ENCODE assay signal across 9 mouse cellular contexts in genomic region chr12:68862313-68862990, GRCm38 (mm10).
DNase-seq lines count a peak whose midpoint lies in the region; ATAC-seq and TF ChIP-seq lines count a peak whose summit lies in the region.
"Had no signal": no experiment of that assay in that cellular context is flagged by ENCODE, and none has a peak within 500 bp of the region (broad histone marks: within the 10 kb centered on the region; RNA-seq: fewer than 3 reads in every experiment).

No protein-coding gene starts in this region.

- no peak for TF ChIP-seq POLR2A in limb, embryonic 14.5 days (IDR thresholded peaks at IDR 0.05; ENCODE audit: borderline replicate concordance, extremely low read depth, insufficient read depth, insufficient read length)

- H3K9me3 ChIP-seq in limb, embryonic 14.5 days (ENCODE audit: control insufficient read depth, low read length) = no peaks in the 10 kb centered on the region
- H3K9me3 ChIP-seq: neural tube, embryonic 13.5 days had no signal

- H3K4me1 ChIP-seq in limb, embryonic 14.5 days (ENCODE audit: control insufficient read depth, insufficient read depth, low read length) = no peaks in the 10 kb centered on the region
- H3K4me1 ChIP-seq: neural tube, embryonic 13.5 days had no signal

- no peak overlapping the region for H3K4me3 ChIP-seq in limb, embryonic 14.5 days (replicated peaks; ENCODE audit: low read length)
- H3K4me3 ChIP-seq: neural tube, embryonic 13.5 days had no signal

- ATAC-seq in hematopoietic stem cell, adult 5-6 weeks (replicated peaks in 1 of 2; ENCODE audit: insufficient read depth in 1 of 2, low FRiP score in 2 of 2, low TSS enrichment in 1 of 2, low read depth in 1 of 2, poor library complexity in 2 of 2, severe bottlenecking in 2 of 2) = peak; percentile 64 to 65
- ATAC-seq in limb, embryonic 14.5 days (ENCODE audit: low FRiP score, low read depth) = no peak
- ATAC-seq in monocyte, adult 5-6 weeks (replicated peaks; ENCODE audit: insufficient number of reproducible peaks, low FRiP score, low TSS enrichment, poor library complexity, severe bottlenecking) = no peak

- H3K4me2 ChIP-seq in limb, embryonic 14.5 days (replicated peaks; ENCODE audit: low read depth, low read length, severe bottlenecking) = no peak overlapping the region
- H3K4me2 ChIP-seq: neural tube, embryonic 13.5 days had no signal

- 38% methylated on average over 5 of the region's 5 CpGs for WGBS in limb, embryonic 14.5 days

- H3K9ac ChIP-seq in limb, embryonic 14.5 days (ENCODE audit: low read depth, low read length, severe bottlenecking) = no peak overlapping the region
- H3K9ac ChIP-seq: neural tube, embryonic 13.5 days had no signal

- no peaks in the 10 kb centered on the region for H3K27me3 ChIP-seq in limb, embryonic 14.5 days (ENCODE audit: control insufficient read depth, insufficient read depth, low read length)
- H3K27me3 ChIP-seq: neural tube, embryonic 13.5 days had no signal

- H3K36me3 ChIP-seq in limb, embryonic 14.5 days (ENCODE audit: control insufficient read depth, insufficient read depth, low read length) = no peaks in the 10 kb centered on the region
- H3K36me3 ChIP-seq: neural tube, embryonic 13.5 days had no signal

- no peak overlapping the region for H3K27ac ChIP-seq in limb, embryonic 14.5 days (replicated peaks; ENCODE audit: low read depth, low read length)
- H3K27ac ChIP-seq: neural tube, embryonic 13.5 days had no signal

- DNase-seq in heart, postnatal 4 days = peak; percentile 39
- DNase-seq in heart, adult 11 months = no peak
- peak; percentile 31 for DNase-seq in ES-CJ7 (ENCODE audit: low read depth, low spot score)
- DNase-seq in cerebellum, adult 9-10 months = peak; percentile 29
- DNase-seq in limb, embryonic 14.5 days (ENCODE audit: low spot score) = peak; percentile 83
- DNase-seq in gastrocnemius, postnatal 10 days = no peak

Comparison
In these comparisons a context has a peak if more than half of its experiments do, and no peak if none do; other contexts are left out.
1. DNase-seq: peak in heart, postnatal 4 days (single experiment), ES-CJ7 (single experiment), cerebellum, adult 9-10 months (single experiment) and limb, embryonic 14.5 days (single experiment); none in heart, adult 11 months (single experiment) and gastrocnemius, postnatal 10 days (single experiment).
2. ATAC-seq: peak in hematopoietic stem cell, adult 5-6 weeks (2 of 2); none in limb, embryonic 14.5 days (single experiment) and monocyte, adult 5-6 weeks (single experiment).